Mouse (Mus musculus) kidney, adult 2 months (tissue): ENCODE measurements around the gene Zfp292. TPM values are rescaled to one million over a fixed set of nuclear protein-coding genes. Genes with fewer than 3 reads are reported as not detected.
"Not testable (repeated sequence)": the region's sequence is repeated elsewhere in the genome, so short reads cannot be mapped to it uniquely, and the experiment has no call there.

Experiments used
- DNase-seq: peaks from one replicate; pipeline ENCODE4 v3.0.0; 2021
- H3K27ac ChIP-seq: fragments of 200-500 bp; 2 replicates; pipeline ENCODE4 v1.5.1; 2012; ENCODE audit warnings: low read depth, low read length, control low read depth, inconsistent platforms; ENCODE audit not compliant: insufficient read depth
- H3K27me3 ChIP-seq: fragments of 200-500 bp; replicated peaks from 2 replicates; pipeline ENCODE4 v1.6.1; 2012; ENCODE audit warnings: mild to moderate bottlenecking, moderate library complexity, low read length, inconsistent platforms; ENCODE audit not compliant: control insufficient read depth, insufficient read depth
- H3K36me3 ChIP-seq: fragments of 200-500 bp; 2 replicates; pipeline ENCODE4 v1.6.1; 2012; ENCODE audit warnings: mild to moderate bottlenecking, moderate library complexity, low read length, inconsistent platforms; ENCODE audit not compliant: control insufficient read depth, insufficient read depth
- H3K4me1 ChIP-seq: fragments of 200-500 bp; 2 replicates; pipeline ENCODE4 v1.6.1; 2011; ENCODE audit warnings: low read length; ENCODE audit not compliant: control insufficient read depth, insufficient read depth
- H3K4me3 ChIP-seq: fragments of 200-500 bp; 2 replicates; pipeline ENCODE4 v1.5.1; 2011; ENCODE audit warnings: mild to moderate bottlenecking, low read depth, low read length, control low read depth; ENCODE audit not compliant: insufficient read depth
- CTCF ChIP-seq: fragments of 200-500 bp; conservative IDR thresholded peaks from 2 replicates; pipeline ENCODE4 v1.5.1; 2011; ENCODE audit warnings: low read depth, mild to moderate bottlenecking, control low read depth, low read length, moderate library complexity, mixed read lengths; ENCODE audit not compliant: insufficient read depth, insufficient read length
- POLR2A ChIP-seq: fragments of 200-500 bp; IDR thresholded peaks from one replicate; pipeline ENCODE4 v1.6.1; 2011; ENCODE audit warnings: low read depth, low read length, control low read depth
- WGBS: fragments of 180-500 bp; shearing (Covaris S2); methylation state at CpG from one replicate; pipeline ENCODE4 v1.1.7; 2018; 5-methylcytosine and 5-hydroxymethylcytosine counted together
- polyA plus RNA-seq: library from polyadenylated mRNA; depleted of rRNA; stranded (reverse); fragments of >200 nt; gene quantifications from 2 replicates; pipeline ENCODE4 v1.2.3, GENCODE M21; 2012

The Zfp292 gene
- polyA plus RNA-seq, 1 experiment = 1.9 TPM

DNA sequence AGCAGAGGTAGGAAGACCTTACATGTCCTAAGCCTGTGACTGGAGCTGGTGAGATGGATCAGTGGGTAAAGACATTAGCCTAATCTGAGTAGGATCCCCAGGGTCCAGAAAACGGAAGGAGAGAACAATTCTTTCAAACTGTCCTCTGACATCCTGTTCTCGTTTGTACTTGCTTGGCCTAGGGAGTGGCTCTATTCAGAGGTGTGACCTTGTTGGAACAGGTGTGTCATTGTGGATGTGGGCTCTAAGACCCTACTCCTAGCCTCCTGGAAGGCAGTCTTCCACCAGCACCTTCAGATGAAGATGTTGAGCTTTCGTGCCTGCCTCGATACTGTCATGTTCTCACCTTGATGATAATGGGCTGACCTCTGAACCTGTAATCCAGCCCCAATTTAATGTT is 23.4 kb upstream of the Zfp292 start:
- no peak for DNase-seq
- no peaks in the 10 kb centered on the region for H3K4me1 ChIP-seq
- H3K4me3 ChIP-seq = no peak overlapping the region
- WGBS = 74% methylated on average over 4 of the region's 4 CpGs
- H3K36me3 ChIP-seq = no peaks in the 10 kb centered on the region
- no peaks in the 10 kb centered on the region for H3K27me3 ChIP-seq
- H3K27ac ChIP-seq = no peak overlapping the region
- no peak for TF ChIP-seq CTCF
- no peak for TF ChIP-seq POLR2A

DNA sequence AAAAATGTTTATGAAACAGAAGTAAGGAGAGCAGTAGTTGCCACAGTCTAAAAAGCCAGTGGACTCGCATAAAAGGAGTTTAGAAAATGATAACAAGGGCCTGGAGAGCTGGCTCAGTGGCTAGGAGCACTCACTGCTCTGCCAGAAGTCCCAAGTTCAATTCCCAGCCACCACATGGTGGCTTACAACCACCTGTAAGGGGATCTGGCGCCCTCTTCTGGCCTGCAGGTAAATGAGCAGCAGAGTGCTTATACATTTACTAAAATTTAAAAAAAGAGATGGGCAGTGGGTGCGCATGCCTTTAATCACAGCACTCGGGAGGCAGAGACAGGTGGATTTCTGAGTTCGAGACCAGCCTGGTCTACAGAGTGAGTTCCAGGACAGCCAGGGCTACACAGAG is 22.6 kb upstream of the Zfp292 start:
- Histone ChIP-seq H3K36me3 (no peaks in the 10 kb centered on the region), H3K27ac (no peak overlapping the region), H3K4me3 (no peak overlapping the region), H3K4me1 (no peaks in the 10 kb centered on the region), H3K27me3 (no peaks in the 10 kb centered on the region)
- TF ChIP-seq CTCF = peak; percentile 56
- no peak for TF ChIP-seq POLR2A
- 74% methylated on average over 5 of the region's 5 CpGs for WGBS
- DNase-seq = peak; percentile 15

DNA sequence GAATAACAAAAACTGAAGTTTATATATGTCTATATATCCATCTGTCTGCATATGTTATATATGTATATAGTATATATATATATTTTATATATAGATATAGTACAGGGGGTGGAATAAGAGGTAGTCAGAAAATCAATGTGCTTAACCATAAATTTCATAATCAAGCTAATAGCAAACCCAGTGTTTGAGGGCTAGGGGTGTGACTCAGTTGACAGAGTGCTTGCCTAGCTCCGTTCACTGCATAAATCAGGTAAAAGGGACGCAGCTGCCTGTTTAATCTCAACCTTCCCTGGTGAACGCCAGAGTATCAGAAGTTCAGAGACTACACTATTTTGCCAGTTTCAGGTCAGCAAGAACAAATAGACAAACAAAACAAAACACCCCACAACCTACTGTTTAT is 18.8 kb upstream of the Zfp292 start:
- H3K4me1 ChIP-seq, DNase-seq, H3K27ac ChIP-seq, H3K27me3 ChIP-seq, H3K4me3 ChIP-seq, H3K36me3 ChIP-seq: not testable (repeated sequence)
- WGBS = 44% methylated on average over 3 of the region's 3 CpGs

DNA sequence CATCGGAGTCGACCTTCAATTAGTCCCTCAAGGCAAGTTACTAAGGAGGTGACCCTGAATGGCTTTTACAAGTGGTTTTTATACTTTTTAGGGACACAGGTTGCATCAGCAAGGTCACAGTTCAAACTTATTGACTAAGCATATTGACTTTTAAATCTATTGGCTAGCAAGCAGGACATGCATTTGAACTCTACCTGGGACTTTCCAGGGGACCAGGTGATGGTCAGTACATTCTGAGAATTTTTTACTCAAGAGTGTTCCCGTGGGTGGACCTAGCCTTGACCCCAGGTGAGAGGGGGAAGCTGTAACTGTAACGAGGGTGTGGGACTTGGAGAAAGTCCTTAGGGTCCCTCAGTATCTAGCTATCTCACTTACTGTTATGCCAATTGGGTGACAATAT is 18.4 kb upstream of the Zfp292 start:
- no peak overlapping the region for H3K27ac ChIP-seq
- no peaks in the 10 kb centered on the region for H3K4me1 ChIP-seq
- H3K36me3 ChIP-seq = no peaks in the 10 kb centered on the region
- no peak for TF ChIP-seq CTCF
- TF ChIP-seq POLR2A = no peak
- no peak for DNase-seq
- WGBS = 77% methylated on average over 4 of the region's 4 CpGs
- no peaks in the 10 kb centered on the region for H3K27me3 ChIP-seq
- no peak overlapping the region for H3K4me3 ChIP-seq

DNA sequence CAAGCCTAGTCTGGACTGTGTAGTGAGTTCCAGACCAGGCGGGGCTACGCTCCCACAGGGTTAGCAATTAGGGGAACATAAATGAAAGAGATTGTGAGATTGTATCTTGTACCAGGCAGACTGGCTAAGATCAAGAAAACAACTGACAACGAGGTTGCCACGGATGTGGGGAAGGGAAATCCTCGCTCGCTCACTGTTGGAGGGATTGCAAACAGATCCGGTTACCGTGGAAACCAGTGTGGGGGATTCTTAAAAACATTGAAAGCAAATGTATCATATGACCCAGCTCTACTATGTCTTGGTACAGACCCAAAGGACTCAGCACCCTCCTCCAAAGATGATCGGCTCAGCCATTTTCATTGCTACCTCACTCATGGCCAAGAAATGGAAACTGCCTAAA is 17.4 kb upstream of the Zfp292 start:
- no peak for TF ChIP-seq POLR2A
- no peak for TF ChIP-seq CTCF
- Histone ChIP-seq H3K27ac (no peak overlapping the region), H3K4me3 (no peak overlapping the region), H3K27me3 (no peaks in the 10 kb centered on the region), H3K4me1 (no peaks in the 10 kb centered on the region), H3K36me3 (no peaks in the 10 kb centered on the region)
- DNase-seq = no peak
- WGBS = 40% methylated on average over 9 of the region's 9 CpGs

DNA sequence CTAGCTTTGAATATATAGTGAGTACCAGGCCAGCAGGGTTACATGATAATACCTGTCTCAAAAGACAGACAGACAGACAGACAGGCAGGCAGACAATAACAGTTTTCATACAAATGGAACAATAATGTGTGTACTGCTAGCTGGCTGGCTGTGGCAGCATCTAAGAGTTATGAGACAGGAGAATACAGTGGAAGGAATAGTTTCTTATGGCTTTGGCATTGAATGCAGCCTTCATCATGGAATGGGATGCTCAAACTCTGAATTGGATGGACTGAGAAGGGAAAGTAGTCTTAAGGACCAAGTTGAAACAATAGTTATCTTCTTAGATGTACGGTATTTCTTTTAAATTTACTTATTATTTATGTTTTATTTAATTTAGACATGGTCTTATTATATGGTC is 16.6 kb upstream of the Zfp292 start:
- no peak overlapping the region for H3K4me3 ChIP-seq
- H3K27me3 ChIP-seq = no peaks in the 10 kb centered on the region
- no peaks in the 10 kb centered on the region for H3K4me1 ChIP-seq
- WGBS = 88% methylated on average over 1 of the region's 1 CpGs
- H3K36me3 ChIP-seq = no peaks in the 10 kb centered on the region
- no peak for TF ChIP-seq CTCF
- TF ChIP-seq POLR2A = no peak
- no peak overlapping the region for H3K27ac ChIP-seq
- DNase-seq = no peak

- DNase-seq = no peak
- no peak for TF ChIP-seq CTCF
- TF ChIP-seq POLR2A = no peak
- Histone ChIP-seq H3K4me1 (no peaks in the 10 kb centered on the region), H3K4me3 (no peak overlapping the region), H3K27ac (no peak overlapping the region), H3K36me3 (no peaks in the 10 kb centered on the region), H3K27me3 (no peaks in the 10 kb centered on the region)
- 68% methylated on average over 2 of the region's 2 CpGs for WGBS
Measured at GRCm38 (mm10) chr4:34898497-34898896, 15.7 kb upstream of the Zfp292 start.

GRCm38 (mm10) chr4:34893479-34893878 is 10.7 kb upstream of the Zfp292 start, which contains the start of gene Cga:
TSS of gene Cga (plus strand) at chr4:34893779.
- whole genome bisulfite sequencing = 84% methylated on average over 1 of the region's 1 CpGs
- no peaks in the 10 kb centered on the region for H3K4me1 ChIP-seq
- TF ChIP-seq CTCF = no peak
- no peak for TF ChIP-seq POLR2A

More at GRCm38 (mm10) chr4:34893479-34893878, 10.7 kb upstream of the Zfp292 start, which contains the start of gene Cga:
- Histone ChIP-seq H3K27me3 (0 out of 2 replicates have a peak, but pooled peaks cover 2% of the 10 kb centered on the region), H3K27ac (no peak within 1 kb of the TSS), H3K36me3 (no peaks in the 10 kb centered on the region), H3K4me3 (no peak within 1 kb of the TSS)
- no peak for DNase-seq
